Mouse (Mus musculus): ENCODE results near the gene Fbxo11. TPM values are rescaled to one million over a fixed set of nuclear protein-coding genes. Genes with fewer than 3 reads are reported as not detected.
"Not testable (repeated sequence)": the region's sequence is repeated elsewhere in the genome, so short reads cannot be mapped to it uniquely, and the experiment has no call there.

The Fbxo11 gene
- polyA plus RNA-seq, 1 experiment from 2014 or later: 20.7 TPM

DNA sequence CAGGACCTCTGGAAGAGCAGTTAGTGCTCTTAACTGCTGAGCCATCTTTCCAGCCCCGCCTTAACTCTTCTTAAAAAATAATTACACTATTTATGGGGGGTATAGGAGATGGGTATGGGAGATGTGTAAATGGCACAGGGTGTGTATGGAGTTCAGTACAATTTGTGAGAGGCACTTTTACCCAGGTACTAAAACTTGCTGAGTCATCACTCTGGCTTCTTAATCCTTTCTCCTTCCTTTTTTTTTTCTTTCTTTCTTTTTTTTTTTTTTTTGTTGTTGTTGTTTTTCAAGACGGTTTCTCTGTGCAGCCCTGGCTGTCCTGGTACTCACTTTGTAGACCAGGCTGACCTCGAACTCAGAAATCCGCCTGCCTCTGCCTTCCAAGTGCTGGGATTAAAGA lies 88.2 kb downstream of the Fbxo11 start:
- not testable (repeated sequence) for ATAC-seq (ENCODE audit: insufficient number of reproducible peaks, insufficient read depth, low FRiP score, low read depth); H3K9ac ChIP-seq (ENCODE audit: low read length); H3K27me3 ChIP-seq (ENCODE audit: control insufficient read depth, insufficient read depth, low read length); H3K4me3 ChIP-seq (ENCODE audit: control insufficient read depth in 1 of 2, insufficient read depth in 1 of 2, low read depth in 1 of 2, low read length in 2 of 2); H3K9me3 ChIP-seq (ENCODE audit: control insufficient read depth, low read length); H3K4me2 ChIP-seq (ENCODE audit: low read length); H3K27ac ChIP-seq (replicated peaks in 1 of 2; ENCODE audit: control insufficient read depth in 1 of 2, insufficient read depth in 1 of 2, low read depth in 2 of 2, low read length in 2 of 2)
- Histone ChIP-seq H3K4me1 (ENCODE audit: control insufficient read depth in 2 of 2, insufficient read depth in 2 of 2, low read length in 2 of 2) (peaks cover 2 to 14% of the 10 kb centered on the region in 2 experiments; a peak in 2 of 4 replicates), H3K36me3 (ENCODE audit: control insufficient read depth, insufficient read depth, low read length) (peaks cover 28% of the 10 kb centered on the region)
- 91% methylated on average over 4 of the region's 4 CpGs for WGBS

GRCm38 (mm10) chr17:87976154-87976806 lies 88.8 kb downstream of the Fbxo11 start:
- H3K9ac ChIP-seq (ENCODE audit: low read length): peak overlapping the region; percentile 89
- WGBS: 69% methylated on average over 9 of the region's 9 CpGs
- no peak for ATAC-seq (ENCODE audit: insufficient number of reproducible peaks, insufficient read depth, low FRiP score, low read depth)
- peak overlapping the region; percentile 80 for H3K4me2 ChIP-seq (ENCODE audit: low read length)
- no peaks in the 10 kb centered on the region for H3K27me3 ChIP-seq (ENCODE audit: control insufficient read depth, insufficient read depth, low read length)
- peaks cover 2 to 14% of the 10 kb centered on the region in 2 experiments; a peak in 2 of 4 replicates for H3K4me1 ChIP-seq (ENCODE audit: control insufficient read depth in 2 of 2, insufficient read depth in 2 of 2, low read length in 2 of 2)
- H3K9me3 ChIP-seq (ENCODE audit: control insufficient read depth, low read length): no peaks in the 10 kb centered on the region
- H3K27ac ChIP-seq (replicated peaks in 1 of 2; ENCODE audit: control insufficient read depth in 1 of 2, insufficient read depth in 1 of 2, low read depth in 2 of 2, low read length in 2 of 2): no peak overlapping the region
- H3K4me3 ChIP-seq (ENCODE audit: control insufficient read depth in 1 of 2, insufficient read depth in 1 of 2, low read depth in 1 of 2, low read length in 2 of 2): peak overlapping the region; percentile 67 to 96; a peak in 3 of 4 replicates
- peaks cover 22% of the 10 kb centered on the region for H3K36me3 ChIP-seq (ENCODE audit: control insufficient read depth, insufficient read depth, low read length)

- Histone ChIP-seq H3K4me2 (ENCODE audit: low read length) (peak overlapping the region; percentile 80), H3K9ac (ENCODE audit: low read length) (peak overlapping the region; percentile 89), H3K27ac (replicated peaks in 1 of 2; ENCODE audit: control insufficient read depth in 1 of 2, insufficient read depth in 1 of 2, low read depth in 2 of 2, low read length in 2 of 2) (peak overlapping the region; percentile 55 to 83), H3K4me3 (ENCODE audit: control insufficient read depth in 1 of 2, insufficient read depth in 1 of 2, low read depth in 1 of 2, low read length in 2 of 2) (peak overlapping the region; percentile 67 to 96), H3K27me3 (ENCODE audit: control insufficient read depth, insufficient read depth, low read length) (no peaks in the 10 kb centered on the region), H3K9me3 (ENCODE audit: control insufficient read depth, low read length) (no peaks in the 10 kb centered on the region), H3K4me1 (ENCODE audit: control insufficient read depth in 2 of 2, insufficient read depth in 2 of 2, low read length in 2 of 2) (peaks cover 2 to 14% of the 10 kb centered on the region in 2 experiments; a peak in 2 of 4 replicates), H3K36me3 (ENCODE audit: control insufficient read depth, insufficient read depth, low read length) (peaks cover 12% of the 10 kb centered on the region)
- ATAC-seq (ENCODE audit: insufficient number of reproducible peaks, insufficient read depth, low FRiP score, low read depth): peak; percentile 55
- WGBS: under 1% methylated on average over 67 of the region's 68 CpGs
These were observed 89.8 kb downstream of the Fbxo11 start for GRCm38 (mm10) chr17:87975229-87975853.

DNA sequence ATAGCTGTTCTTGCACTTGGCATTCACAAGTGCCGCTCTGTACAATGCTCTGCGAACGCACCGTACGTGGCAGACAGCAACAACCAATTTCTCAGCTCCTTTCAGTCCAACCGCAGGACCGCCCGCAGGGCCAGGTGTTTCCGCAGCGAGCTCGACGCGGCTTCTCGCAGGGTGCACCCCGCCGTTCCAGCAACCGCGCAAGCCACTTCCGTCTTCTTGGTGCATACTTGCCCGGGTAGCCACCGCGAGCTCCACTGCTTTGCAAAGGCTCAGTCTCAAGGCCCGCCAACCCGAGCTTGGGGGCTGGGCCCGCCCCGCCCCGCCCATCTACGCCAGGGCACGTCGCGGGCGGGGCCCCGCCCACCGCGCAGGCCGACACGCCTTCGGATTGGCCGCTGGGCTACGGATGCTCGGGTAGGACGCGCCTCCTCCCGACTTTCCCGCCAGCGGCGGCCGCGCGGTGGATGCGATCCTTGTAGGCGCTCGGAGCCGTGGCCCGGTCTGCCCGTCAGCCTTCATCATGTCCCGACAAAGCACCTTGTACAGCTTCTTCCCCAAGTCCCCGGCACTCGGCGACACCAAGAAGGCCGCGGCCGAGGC lies 90.4 kb downstream of the Fbxo11 start, which contains the start of gene Msh6:
TSS of gene Msh6 (plus strand) at position 434 of the 600 bp plus-strand sequence.
- Histone ChIP-seq H3K4me2 (ENCODE audit: low read length) (peak within 1 kb of the TSS; percentile 80), H3K9ac (ENCODE audit: low read length) (peak within 1 kb of the TSS; percentile 89), H3K4me3 (ENCODE audit: control insufficient read depth in 1 of 2, insufficient read depth in 1 of 2, low read depth in 1 of 2, low read length in 2 of 2) (peak within 1 kb of the TSS; percentile 67 to 96), H3K4me1 (ENCODE audit: control insufficient read depth in 2 of 2, insufficient read depth in 2 of 2, low read length in 2 of 2) (peaks cover 2 to 14% of the 10 kb centered on the region in 2 experiments; a peak in 2 of 4 replicates), H3K9me3 (ENCODE audit: control insufficient read depth, low read length) (no peaks in the 10 kb centered on the region), H3K27me3 (ENCODE audit: control insufficient read depth, insufficient read depth, low read length) (no peaks in the 10 kb centered on the region), H3K36me3 (ENCODE audit: control insufficient read depth, insufficient read depth, low read length) (peaks cover 8% of the 10 kb centered on the region; the same call in 1 of the 2 replicates), H3K27ac (replicated peaks in 1 of 2; ENCODE audit: control insufficient read depth in 1 of 2, insufficient read depth in 1 of 2, low read depth in 2 of 2, low read length in 2 of 2) (peak within 1 kb of the TSS; percentile 63 to 83)
- WGBS: under 1% methylated on average over 62 of the region's 63 CpGs
- ATAC-seq (ENCODE audit: insufficient number of reproducible peaks, insufficient read depth, low FRiP score, low read depth): peak; percentile 98

- Histone ChIP-seq H3K27ac (replicated peaks in 1 of 2; ENCODE audit: control insufficient read depth in 1 of 2, insufficient read depth in 1 of 2, low read depth in 2 of 2, low read length in 2 of 2) (no peak overlapping the region), H3K4me2 (ENCODE audit: low read length) (peak overlapping the region; percentile 80), H3K9ac (ENCODE audit: low read length) (no peak overlapping the region), H3K4me3 (ENCODE audit: control insufficient read depth in 1 of 2, insufficient read depth in 1 of 2, low read depth in 1 of 2, low read length in 2 of 2) (no peak overlapping the region), H3K36me3 (ENCODE audit: control insufficient read depth, insufficient read depth, low read length) (peaks cover 8% of the 10 kb centered on the region; the same call in 1 of the 2 replicates), H3K4me1 (ENCODE audit: control insufficient read depth in 2 of 2, insufficient read depth in 2 of 2, low read length in 2 of 2) (peaks cover 2 to 14% of the 10 kb centered on the region in 2 experiments; a peak in 2 of 4 replicates), H3K9me3 (ENCODE audit: control insufficient read depth, low read length) (no peaks in the 10 kb centered on the region), H3K27me3 (ENCODE audit: control insufficient read depth, insufficient read depth, low read length) (no peaks in the 10 kb centered on the region)
- no peak for ATAC-seq (ENCODE audit: insufficient number of reproducible peaks, insufficient read depth, low FRiP score, low read depth)
- WGBS: 70% methylated on average over 10 of the region's 10 CpGs
These were observed 91.6 kb downstream of the Fbxo11 start for GRCm38 (mm10) chr17:87973261-87974167.

- WGBS: 55% methylated on average over 5 of the region's 5 CpGs
- H3K4me2 ChIP-seq (ENCODE audit: low read length): no peak overlapping the region
- ATAC-seq (ENCODE audit: insufficient number of reproducible peaks, insufficient read depth, low FRiP score, low read depth): no peak
- no peak overlapping the region for H3K4me3 ChIP-seq (ENCODE audit: control insufficient read depth in 1 of 2, insufficient read depth in 1 of 2, low read depth in 1 of 2, low read length in 2 of 2)
- H3K4me1 ChIP-seq (ENCODE audit: control insufficient read depth in 2 of 2, insufficient read depth in 2 of 2, low read length in 2 of 2): peaks cover 2 to 14% of the 10 kb centered on the region in 2 experiments; a peak in 2 of 4 replicates
- H3K36me3 ChIP-seq (ENCODE audit: control insufficient read depth, insufficient read depth, low read length): peaks cover 6% of the 10 kb centered on the region; the same call in 1 of the 2 replicates
- H3K9me3 ChIP-seq (ENCODE audit: control insufficient read depth, low read length): no peaks in the 10 kb centered on the region
- H3K27me3 ChIP-seq (ENCODE audit: control insufficient read depth, insufficient read depth, low read length): no peaks in the 10 kb centered on the region
- no peak overlapping the region for H3K27ac ChIP-seq (replicated peaks in 1 of 2; ENCODE audit: control insufficient read depth in 1 of 2, insufficient read depth in 1 of 2, low read depth in 2 of 2, low read length in 2 of 2)
- H3K9ac ChIP-seq (ENCODE audit: low read length): no peak overlapping the region
These were observed 92.2 kb downstream of the Fbxo11 start for GRCm38 (mm10) chr17:87972856-87973255.

Data from heart, embryonic 14.5 days (tissue).